Mouse (Mus musculus): ENCODE measurements at regions not wholly inside any gene's neighbourhood (a gene's known extent, or its start where the extent isn't known, plus 50 kb on each side); places are given as distances from the start of the nearest gene placed in this dataset.

DNA sequence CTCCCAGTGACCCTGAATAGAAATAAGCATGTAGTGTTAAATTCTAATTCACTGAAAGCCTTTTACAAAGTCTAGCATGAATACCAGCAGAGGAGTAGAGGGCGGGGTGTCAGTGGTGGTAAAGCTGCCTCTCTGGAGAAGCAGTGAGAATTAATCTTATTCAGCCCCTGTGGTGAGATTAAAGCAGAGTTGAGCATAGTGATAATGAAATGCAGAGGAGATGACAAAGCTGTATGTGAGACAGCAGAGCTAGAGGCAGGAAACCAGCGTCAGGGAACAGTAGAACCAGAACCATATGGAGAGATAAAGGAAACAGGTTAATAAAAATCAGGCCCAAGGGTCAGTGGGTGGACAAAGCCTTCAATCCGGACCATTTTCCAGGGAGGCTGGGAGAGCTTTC lies 1827.2 kb downstream of the Poteg start:
- no peak for DNase-seq

DNA sequence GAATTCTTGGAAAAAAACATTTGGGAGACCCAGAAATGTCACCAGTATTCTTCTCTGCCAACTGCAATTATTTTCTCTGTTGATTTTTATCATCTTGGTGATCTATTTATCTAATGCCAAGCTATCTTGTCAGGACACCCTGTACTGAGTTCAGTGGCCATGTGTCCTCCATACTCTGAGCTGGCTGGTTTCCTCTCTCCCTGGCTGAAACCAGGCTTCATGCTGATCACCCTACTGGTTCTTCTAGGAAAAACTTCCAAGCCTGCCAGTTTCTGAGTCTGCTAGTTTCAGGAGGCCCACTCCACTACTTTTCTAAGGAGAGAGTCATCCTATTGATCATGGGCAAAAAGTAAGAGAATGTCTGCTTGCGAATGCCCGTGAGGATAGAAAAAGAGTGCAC lies 1831.2 kb downstream of the Poteg start:
- no peak for DNase-seq

DNA sequence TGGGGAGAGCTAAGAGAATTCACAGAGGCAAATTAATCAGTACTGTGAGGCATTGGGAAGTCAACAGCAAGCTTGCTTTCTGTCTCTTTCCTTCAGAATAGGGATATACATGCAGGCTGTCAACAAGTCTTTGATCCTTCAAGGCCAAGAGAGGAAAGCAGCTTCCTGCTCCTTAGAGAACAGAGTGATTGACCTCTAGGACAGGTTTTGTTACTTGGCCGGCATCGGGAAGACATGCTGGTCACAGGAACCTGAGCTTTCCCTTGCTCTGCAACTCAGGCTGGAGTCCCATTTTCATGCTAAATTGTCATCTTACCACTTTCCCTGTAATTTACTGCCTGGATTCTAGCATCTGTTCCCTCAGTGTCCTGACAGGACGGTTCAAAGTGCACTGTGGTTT lies 1831.8 kb downstream of the Poteg start:
- no peak for DNase-seq

DNA sequence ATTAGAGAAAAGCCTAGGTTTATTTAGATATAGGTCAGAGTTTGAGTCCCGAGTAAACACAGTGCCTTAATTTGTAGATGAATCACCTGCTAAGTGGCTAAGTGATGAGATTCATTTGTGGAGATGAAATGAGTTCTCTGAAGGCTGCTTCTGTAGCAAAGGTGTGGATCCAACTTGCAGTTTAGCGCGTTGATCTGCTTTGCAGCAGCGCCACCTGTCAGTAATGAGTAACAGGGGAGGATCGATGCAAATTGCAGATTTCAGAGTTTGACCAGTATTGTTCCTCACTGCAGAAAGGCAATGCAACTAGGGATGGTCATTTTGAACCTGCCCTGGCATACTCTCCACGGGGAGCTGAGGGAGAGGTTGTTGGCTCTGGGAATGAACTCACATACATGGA lies 1842.9 kb downstream of the Poteg start:
- peak; percentile 30 for DNase-seq
